Mouse (Mus musculus): ENCODE measurements around the gene Sync.
A peak's percentile ranks its signal among the peaks of the same experiment; 100 is the strongest.

Sync gene

GRCm38 (mm10) chr4:129303401-129303800 is 16.0 kb downstream of the Sync start:
- DNase-seq (ENCODE audit: extremely low read depth, insufficient read length, low spot score), result peak; percentile 18

GRCm38 (mm10) chr4:129303816-129304215 is 16.4 kb downstream of the Sync start:
- DNase-seq (ENCODE audit: extremely low read depth, insufficient read length, low spot score), result no peak

- DNase-seq (ENCODE audit: extremely low read depth, insufficient read length, low spot score), result no peak
These were observed 16.9 kb downstream of the Sync start for GRCm38 (mm10) chr4:129304306-129304705.

DNA sequence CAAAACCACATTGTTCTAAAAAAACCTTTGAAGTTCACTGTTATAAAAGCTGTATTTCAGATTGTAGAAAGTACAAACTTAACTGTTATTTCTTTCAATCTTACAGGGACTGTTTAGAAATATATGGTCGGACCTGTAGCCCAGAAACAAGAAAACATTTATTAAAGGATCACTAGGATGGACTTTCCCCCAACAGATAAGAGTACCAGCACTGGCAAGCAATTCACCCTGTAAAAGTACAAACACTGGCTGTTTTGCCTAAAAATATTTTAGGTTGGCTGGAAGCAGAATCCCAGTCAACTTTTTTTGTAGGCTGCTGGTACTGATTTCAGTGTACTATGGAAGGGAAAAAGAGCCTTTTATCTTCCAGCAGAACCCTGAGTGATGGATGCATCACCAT is 20.5 kb downstream of the Sync start:
- DNase-seq (ENCODE audit: extremely low read depth, insufficient read length, low spot score), result no peak

DNA sequence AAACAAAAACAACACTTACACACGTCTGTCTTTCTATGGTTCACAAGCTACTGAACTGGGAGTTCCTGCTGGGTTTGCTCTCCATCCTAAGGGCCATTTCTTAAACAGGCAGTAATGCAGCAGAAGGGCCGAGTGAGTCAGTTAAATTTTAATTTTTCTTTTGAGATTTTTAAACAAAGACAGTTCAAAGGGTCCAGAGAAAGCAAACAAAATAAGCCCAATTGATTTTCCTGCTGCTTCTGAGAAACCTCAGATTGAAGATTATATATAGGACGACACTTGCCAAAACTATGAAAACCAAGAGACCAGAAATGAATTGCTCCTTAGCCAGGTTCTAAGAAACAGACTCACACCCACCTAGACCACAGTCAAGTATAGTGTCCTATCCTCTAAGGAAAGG is 26.5 kb downstream of the Sync start:
- DNase-seq (ENCODE audit: extremely low read depth, insufficient read length, low spot score), result no peak

DNA sequence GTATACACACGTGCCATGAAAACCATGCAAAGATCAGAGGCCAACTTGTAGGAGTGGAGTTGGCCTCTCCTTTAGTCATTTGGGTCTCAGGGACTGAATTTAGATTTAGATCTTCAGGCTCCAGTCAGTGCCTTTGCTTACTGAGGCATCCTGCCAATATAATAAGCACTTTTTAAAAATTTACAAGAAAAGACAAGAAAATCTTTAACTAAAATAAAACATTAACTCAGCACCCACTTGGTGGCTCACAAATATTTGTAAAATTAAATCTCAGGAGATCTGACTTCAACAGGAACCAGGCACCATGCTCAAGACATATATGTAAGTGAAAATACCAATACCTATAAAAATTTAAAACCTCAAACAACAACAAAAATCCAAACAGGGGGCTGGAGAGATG is 33.5 kb downstream of the Sync start:
- DNase-seq (ENCODE audit: extremely low read depth, insufficient read length, low spot score), result no peak

DNA sequence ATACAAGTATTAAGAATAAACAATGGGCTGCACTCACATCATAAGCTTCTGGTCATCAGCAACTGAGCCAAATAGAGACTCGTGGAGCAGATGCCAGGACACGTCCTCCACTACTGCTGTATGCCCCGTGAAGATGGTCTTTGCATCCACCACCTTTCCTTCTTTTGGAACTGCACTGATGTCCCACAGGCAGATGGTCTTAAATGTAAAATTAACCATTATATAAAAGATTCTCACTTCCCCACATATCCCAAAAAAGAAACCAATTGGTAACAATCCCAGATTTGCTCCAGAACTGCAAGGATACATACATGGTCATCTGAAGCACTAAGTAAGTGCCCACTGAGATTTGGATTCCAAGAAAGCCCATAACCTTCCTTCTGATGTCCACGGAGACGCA is 34.6 kb downstream of the Sync start:
- DNase-seq (ENCODE audit: extremely low read depth, insufficient read length, low spot score), result no peak

DNA sequence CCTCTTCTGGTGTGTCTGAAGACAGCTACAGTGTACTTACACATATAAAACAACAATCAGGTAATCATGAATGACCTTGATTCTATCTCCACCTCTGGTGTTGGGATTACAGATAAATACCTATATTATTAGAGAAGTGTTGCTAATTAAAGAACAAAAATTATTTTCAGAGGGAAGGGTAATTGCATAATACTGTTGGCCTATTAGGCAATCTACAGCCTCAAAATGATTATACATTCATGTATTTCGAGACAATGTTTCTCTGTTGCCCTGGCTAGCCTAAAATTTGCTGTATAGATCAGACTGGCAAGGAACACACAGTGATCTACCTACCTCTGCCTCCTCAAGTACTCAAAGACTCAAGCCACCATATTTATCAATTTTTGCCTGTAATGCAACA is 36.1 kb downstream of the Sync start:
- no peak for DNase-seq (ENCODE audit: extremely low read depth, insufficient read length, low spot score)

DNA sequence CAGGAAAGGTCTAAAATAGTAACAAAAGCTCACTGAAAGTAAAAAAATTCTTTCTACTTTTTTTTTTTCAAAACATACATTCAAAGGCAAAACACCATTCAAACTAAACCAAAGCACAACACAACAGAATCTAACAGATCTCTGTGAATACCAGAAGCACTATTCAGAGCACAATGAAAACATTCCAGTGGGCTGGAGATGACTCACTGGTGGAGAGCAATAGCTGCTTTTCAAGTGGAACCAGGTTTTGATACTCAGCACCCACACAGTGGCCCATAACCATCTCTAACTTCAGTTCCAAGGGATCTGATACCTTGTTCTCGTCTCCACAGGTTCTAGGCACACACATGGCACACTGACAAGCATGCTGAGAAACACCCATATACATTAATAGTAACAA is 37.3 kb downstream of the Sync start:
- peak; percentile 62 for DNase-seq (ENCODE audit: extremely low read depth, insufficient read length, low spot score)

GRCm38 (mm10) chr4:129326191-129326590 is 38.8 kb downstream of the Sync start:
- no peak for DNase-seq (ENCODE audit: extremely low read depth, insufficient read length, low spot score)

DNA sequence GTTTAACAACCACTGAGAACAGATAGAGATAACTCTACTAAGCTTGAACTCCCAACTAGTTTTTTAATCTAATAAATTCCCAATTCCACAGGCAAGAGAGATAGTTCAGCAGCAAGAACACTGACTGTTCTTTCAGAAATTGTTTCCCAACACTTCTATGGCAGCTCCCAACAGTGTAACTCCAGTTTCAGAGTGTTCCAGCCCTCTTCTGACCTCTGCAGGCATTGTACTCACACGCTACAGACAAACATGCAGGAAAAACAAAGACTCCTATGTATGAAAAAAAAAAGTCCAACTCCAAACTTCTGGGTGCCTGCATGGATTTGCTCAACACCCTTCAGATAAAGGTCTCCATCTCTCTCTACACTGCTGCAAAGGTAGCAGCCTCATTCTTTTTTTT is 45.4 kb downstream of the Sync start:
- no peak for DNase-seq (ENCODE audit: extremely low read depth, insufficient read length, low spot score)

GRCm38 (mm10) chr4:129334677-129335215 is 47.3 kb downstream of the Sync start:
- DNase-seq (ENCODE audit: extremely low read depth, insufficient read length, low spot score), result no peak

- DNase-seq (ENCODE audit: extremely low read depth, insufficient read length, low spot score), result peak; percentile 97
These were observed 48.0 kb downstream of the Sync start, which contains the start of the genes Rbbp4 and Zbtb8os for GRCm38 (mm10) chr4:129335216-129336074. Rbbp4 (minus strand) TSS chr4:129335370. Zbtb8os (plus strand) TSS chr4:129335695.

DNA sequence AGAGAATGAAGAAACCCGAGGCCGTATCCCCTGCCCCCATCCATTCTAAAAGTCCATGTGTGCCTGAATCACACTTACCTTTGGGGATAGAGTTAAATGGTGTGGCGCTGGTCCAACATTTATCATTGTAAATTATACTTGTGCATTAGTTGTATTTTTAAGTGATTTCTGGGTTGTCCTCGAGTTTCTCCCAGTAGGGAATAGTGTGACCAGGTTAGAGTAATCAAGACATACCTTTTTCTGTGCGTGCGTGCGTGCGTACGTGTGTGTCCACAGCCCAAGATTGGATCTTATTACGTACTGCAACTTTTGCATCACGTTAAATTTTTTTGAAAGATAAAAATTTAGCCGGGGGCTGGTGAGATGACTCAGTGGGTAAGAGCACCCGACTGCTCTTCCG is 48.9 kb downstream of the Sync start:
- DNase-seq (ENCODE audit: extremely low read depth, insufficient read length, low spot score), result no peak

GRCm38 (mm10) chr4:129339743-129340142 is 52.3 kb downstream of the Sync start:
- no peak for DNase-seq (ENCODE audit: extremely low read depth, insufficient read length, low spot score)

DNA sequence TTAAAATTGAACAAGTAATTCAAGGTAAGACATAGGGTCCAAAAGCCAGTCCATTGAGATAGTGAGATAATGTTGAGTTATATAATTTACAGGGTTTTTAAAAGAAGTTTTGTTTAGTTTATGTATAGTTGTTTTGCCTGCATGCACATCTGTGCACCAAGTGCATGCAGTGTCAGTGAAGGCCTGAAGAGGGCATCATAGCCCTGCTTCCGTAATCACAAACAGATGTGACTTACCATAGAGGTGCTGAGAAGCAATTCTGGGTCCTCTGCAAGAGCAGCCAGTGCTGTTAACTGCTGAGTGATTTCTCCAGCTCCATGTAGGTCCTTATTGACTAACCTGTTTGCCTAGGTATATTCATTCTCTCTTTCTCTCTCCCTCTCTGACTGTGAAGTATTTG is 54.5 kb downstream of the Sync start:
- no peak for DNase-seq (ENCODE audit: extremely low read depth, insufficient read length, low spot score)

DNA sequence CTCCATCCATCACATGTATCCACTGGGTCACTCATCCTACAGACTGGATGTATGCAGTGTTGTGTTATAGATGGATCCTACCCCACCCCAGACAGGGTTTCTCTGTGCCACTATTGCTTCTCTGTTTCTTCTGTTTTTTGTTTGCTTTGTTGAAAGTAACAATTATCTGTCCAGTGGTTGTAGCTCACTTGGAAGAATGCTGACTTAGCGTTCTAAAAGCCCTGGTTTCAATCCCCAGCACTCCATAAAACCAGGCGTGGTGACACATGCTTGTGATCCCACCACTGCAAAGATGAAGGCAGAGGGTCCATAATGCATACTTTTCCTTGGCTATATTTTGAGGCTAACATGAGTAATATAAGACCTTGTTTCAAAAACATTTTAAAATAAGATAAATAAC is 55.3 kb downstream of the Sync start:
- DNase-seq (ENCODE audit: extremely low read depth, insufficient read length, low spot score), result no peak

GRCm38 (mm10) chr4:129346481-129347154 is 59.2 kb downstream of the Sync start:
- DNase-seq (ENCODE audit: extremely low read depth, insufficient read length, low spot score), result no peak

DNA sequence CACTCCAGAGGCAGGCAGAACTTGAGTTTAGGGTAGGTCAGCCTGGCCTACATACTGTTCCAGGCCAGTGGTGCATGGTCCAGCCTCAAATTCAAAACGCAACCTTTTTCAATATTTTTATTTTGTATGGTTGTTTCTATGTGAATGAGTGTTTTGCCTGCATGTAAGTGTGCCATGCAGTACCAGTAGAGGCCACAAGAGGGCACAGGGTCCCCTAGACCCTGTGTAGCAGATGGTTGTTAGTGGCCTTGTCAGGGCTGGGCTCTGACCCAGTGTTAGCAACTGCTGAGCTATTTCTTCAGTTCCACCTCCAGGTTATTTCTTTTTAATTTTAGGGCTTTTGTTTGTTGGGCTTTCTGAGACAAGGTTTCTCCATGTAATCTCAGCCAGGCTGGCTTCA is 63.2 kb downstream of the Sync start:
- peak; percentile 36 for DNase-seq (ENCODE audit: extremely low read depth, insufficient read length, low spot score)

DNA sequence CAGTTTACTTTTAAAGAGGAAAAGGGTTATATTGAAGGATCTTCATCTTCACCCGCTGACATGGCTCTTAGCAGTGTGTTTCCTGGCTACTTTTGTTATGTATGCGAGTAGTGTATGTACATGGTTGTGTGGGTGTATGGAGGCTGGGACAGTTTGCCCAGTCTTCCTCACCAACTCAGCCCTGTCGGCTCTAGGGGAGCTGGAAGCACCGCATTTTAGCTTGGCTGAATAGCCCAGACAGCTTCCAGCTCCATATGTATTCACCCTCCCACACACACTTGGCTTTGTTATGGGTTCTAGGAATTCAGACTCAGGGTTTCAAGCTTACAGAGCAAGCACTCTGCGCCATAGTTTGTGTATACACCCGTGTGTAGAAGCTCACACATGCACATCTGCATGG is 63.7 kb downstream of the Sync start:
- DNase-seq (ENCODE audit: extremely low read depth, insufficient read length, low spot score), result no peak

GRCm38 (mm10) chr4:129353176-129353575 is 65.8 kb downstream of the Sync start:
- no peak for DNase-seq (ENCODE audit: extremely low read depth, insufficient read length, low spot score)

DNA sequence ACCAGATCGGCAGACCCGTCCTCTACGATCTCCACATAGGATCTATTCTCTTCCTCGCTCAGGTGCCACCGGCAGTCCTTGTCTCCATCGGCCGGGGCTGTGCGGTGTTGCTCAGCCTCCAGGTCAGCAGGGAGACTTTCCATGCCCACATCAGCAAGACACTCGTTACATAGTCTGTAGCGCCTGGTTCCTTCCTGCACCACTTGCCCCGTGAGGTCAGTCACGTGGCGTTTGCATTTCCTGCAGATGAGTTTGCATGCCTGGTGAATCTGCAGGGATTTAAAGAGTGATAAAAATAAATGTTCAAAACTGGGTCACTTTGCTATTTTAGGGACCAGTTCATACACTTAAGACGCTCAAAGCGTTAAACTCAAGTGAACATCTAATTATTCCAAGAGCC is 66.8 kb downstream of the Sync start:
- DNase-seq (ENCODE audit: extremely low read depth, insufficient read length, low spot score), result no peak

All from 3134 (cell line).